Mouse (Mus musculus): ENCODE data around the gene Magohb.

The Magohb gene

DNA sequence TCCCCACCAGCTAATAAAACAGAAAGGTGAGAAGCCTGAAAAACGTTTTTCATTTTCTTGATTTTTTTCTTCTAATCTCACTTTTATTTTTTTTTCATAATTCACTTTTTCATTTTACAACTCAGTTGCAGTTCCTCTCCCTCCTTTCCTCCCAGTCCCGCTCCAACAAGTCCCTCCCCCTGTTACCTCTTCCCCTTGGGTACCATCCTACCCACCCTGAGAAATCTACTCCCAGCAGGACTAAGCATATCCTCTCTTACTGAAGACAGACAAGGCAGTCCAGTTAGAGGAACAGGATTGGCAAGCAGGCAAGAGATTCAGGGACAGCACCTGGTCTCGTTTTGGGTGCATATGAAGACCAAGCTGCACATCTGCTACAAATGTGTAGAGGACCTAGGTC, 30.3 kb downstream of the Magohb start:
- no peak for DNase-seq (ENCODE audit: low spot score in 2 of 2)

DNA sequence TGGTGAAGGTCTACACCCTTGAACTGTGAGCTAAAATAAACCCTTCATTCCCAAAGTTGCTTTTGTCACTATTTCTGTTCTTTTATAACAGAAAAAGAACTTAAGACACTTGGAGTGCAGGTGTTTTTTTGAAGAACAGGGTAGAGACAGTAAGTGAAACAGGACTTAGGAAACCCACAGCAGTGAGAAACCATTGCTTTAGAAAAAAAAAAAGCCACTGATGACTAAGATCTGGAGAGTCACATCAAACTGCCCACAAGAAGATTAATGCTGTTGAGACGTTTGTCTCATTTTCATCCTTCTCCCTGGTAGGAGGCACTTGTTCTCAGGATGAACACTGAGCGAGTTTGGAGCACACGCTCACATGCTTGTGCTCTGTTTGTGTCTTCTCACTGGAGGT, 31.0 kb downstream of the Magohb start:
- DNase-seq (ENCODE audit: low spot score in 2 of 2), result no peak

DNA sequence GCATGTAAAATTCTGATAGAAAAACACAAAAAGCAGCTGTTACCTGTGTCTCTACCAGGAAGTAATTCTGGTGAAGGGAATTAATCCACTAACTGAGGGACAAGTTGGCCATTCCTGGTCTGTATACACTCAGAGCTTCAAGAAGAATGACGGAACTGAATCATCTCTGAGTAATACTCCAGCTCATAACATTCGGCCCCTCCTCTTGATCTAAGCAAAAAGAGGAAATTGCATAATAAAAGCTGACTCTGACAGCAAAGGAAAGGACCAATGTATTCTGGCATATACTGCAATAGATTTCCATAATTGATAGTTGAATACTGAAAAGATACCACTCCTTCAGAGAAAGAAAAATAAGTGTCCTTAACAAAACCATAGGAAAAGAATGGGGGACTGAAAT, 45.8 kb downstream of the Magohb start, which contains the start of gene Klra2:
Gene Klra2 (minus strand): TSS at position 157 of the 400 bp plus-strand sequence.
- DNase-seq (ENCODE audit: low spot score in 2 of 2), result no peak

DNA sequence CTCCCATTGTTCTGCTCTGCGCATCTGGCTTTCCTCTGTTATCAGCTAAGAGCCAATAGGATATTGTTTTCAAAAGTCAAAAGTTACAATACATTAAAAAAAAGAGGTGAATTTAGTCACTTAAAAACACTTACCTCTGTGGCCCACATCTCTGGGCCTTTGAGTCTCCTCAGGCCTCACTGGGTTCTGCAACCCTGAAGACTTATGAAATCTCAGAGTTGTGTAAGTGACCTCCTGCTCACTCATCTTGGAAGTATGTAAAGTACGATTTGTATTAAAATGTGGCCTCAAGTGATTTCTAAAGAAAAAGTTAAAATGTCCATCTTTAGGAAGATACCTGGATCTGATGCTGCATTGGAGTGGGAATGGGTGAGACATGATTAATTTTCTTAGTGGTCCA, 48.0 kb downstream of the Magohb start:
- DNase-seq (ENCODE audit: low spot score in 2 of 2), result no peak
